Mouse (Mus musculus) hindbrain, embryonic 13.5 days (tissue): ENCODE measurements at regions not wholly inside any gene's neighbourhood (a gene's known extent, or its start where the extent isn't known, plus 50 kb on each side); places are given as distances from the start of the nearest gene placed in this dataset.

Experiments
- ATAC-seq: fragments of 200-750 bp; cut with Nextera tagmentation; 2 replicates; pipeline ENCODE4 v1.8.0; 2017; ENCODE audit warnings: moderate TSS enrichment; ENCODE audit not compliant: low FRiP score
- H3K27ac ChIP-seq: fragments of 300-500 bp; sonication (generic); 2 replicates; pipeline ENCODE4 v1.5.1; 2015; ENCODE audit warnings: inconsistent platforms, mild to moderate bottlenecking, moderate library complexity
- H3K27me3 ChIP-seq: fragments of 300-500 bp; sonication (generic); 2 replicates; pipeline ENCODE4 v1.6.1; 2015; ENCODE audit warnings: mild to moderate bottlenecking, inconsistent platforms
- H3K36me3 ChIP-seq: fragments of 300-500 bp; sonication (generic); 2 replicates; pipeline ENCODE4 v1.6.1; 2015; ENCODE audit warnings: mild to moderate bottlenecking, inconsistent platforms
- H3K4me1 ChIP-seq: fragments of 300-500 bp; sonication (generic); replicated peaks from 2 replicates; pipeline ENCODE4 v1.6.1; 2015; ENCODE audit warnings: inconsistent platforms
- H3K4me2 ChIP-seq: fragments of 300-500 bp; sonication (generic); 2 replicates; pipeline ENCODE4 v1.6.1; 2015; ENCODE audit warnings: inconsistent platforms, mild to moderate bottlenecking, moderate library complexity
- H3K4me3 ChIP-seq: fragments of 300-500 bp; sonication (generic); 2 replicates; pipeline ENCODE4 v1.5.1; 2015; ENCODE audit warnings: mild to moderate bottlenecking, inconsistent platforms
- H3K9ac ChIP-seq: fragments of 300-500 bp; sonication (generic); 2 replicates; pipeline ENCODE4 v1.6.1; 2015; ENCODE audit warnings: mild to moderate bottlenecking, inconsistent platforms
- H3K9me3 ChIP-seq: fragments of 300-500 bp; sonication (generic); 2 replicates; pipeline ENCODE4 v1.6.1; 2016; ENCODE audit warnings: inconsistent platforms
- WGBS: fragments of 180-500 bp; shearing (Covaris S2); methylation state at CpG from one replicate; pipeline ENCODE4 v1.1.7; 2015; 5-methylcytosine and 5-hydroxymethylcytosine counted together

DNA sequence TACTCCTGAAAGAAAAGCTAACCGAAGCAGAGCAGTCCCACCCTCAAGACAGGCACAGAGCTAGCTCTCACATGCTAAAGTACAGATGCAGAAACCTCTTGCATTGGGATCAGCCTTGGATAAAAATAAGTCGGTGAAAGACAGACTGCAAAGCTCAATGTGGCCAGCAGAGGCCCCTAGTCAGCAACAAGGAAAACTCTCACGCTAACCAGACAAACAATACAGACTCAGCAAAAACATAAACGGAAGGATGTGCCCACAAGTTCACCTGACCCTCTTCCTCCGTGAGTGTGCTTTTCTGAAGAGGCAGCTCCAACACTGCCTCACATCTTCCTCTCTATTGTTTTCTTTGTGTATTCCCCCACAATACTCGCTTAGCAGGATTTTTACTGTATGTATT, 77.8 kb downstream of the Rpia start:
- WGBS = 17% methylated on average over 6 of the region's 6 CpGs
- 0 out of 2 replicates have a peak overlapping the region, but pooled peaks have one; percentile 36 for H3K9ac ChIP-seq

DNA sequence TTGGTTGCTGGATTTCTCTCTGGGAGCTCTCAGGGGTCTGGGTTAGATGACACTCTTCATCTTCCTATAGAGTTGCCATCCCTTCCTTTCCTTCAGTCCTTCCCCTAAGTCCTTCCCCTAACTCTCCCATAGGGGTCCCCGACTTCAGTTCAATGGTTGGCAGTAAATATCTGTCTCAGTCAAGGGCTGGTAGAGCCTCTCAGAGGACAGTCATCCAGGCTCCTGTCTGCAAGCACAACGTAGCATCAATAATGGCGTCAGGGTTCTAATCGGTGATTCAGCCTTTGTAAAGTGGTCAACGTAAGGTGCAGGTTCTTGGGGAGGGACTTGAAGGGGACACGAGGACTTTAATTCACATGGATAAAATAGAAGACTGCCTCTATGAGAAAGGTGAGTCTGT, 78.4 kb downstream of the Rpia start:
- ATAC-seq = no peak
- no peaks in the 10 kb centered on the region for H3K27me3 ChIP-seq

More for the DNA sequence above, 77.8 kb downstream of the Rpia start:
- no peaks in the 10 kb centered on the region for H3K36me3 ChIP-seq
- no peaks in the 10 kb centered on the region for H3K9me3 ChIP-seq
- H3K4me3 ChIP-seq = 0 out of 2 replicates have a peak overlapping the region, but pooled peaks have one; percentile 8
- H3K27me3 ChIP-seq = no peaks in the 10 kb centered on the region
- peak overlapping the region; percentile 44 for H3K4me2 ChIP-seq
- no peak overlapping the region for H3K27ac ChIP-seq
- ATAC-seq = peak; percentile 60
- H3K4me1 ChIP-seq = 0 out of 2 replicates have a peak, but pooled peaks cover 5% of the 10 kb centered on the region

DNA sequence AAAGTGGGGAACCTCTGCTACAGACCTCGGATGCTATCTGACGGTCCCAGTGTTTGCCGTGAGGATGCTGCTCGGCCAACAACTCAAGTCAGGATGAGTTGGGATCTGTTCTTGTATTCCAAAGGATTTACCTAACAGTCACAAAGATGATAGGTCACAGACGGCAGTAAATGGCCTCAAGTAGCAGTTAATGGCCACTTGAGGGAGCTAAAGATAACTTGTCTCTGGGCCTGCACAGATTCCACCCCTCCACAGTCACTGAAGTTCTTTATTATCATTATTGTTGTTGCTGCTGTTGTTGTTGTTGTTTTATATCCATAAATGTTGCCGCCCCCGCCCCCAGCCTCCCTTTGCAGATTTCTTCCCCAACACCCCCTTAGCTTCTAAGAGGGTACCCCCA, 78.9 kb downstream of the Rpia start:
- no peak overlapping the region for H3K4me3 ChIP-seq
- H3K9me3 ChIP-seq = no peaks in the 10 kb centered on the region
- H3K9ac ChIP-seq = no peak overlapping the region
- H3K27ac ChIP-seq = no peak overlapping the region
- H3K4me1 ChIP-seq = 0 out of 2 replicates have a peak, but pooled peaks cover 6% of the 10 kb centered on the region
- no peaks in the 10 kb centered on the region for H3K36me3 ChIP-seq
- no peak overlapping the region for H3K4me2 ChIP-seq
- H3K27me3 ChIP-seq = no peaks in the 10 kb centered on the region
- ATAC-seq = no peak
- 46% methylated on average over 7 of the region's 7 CpGs for WGBS

More for the DNA sequence above, 78.4 kb downstream of the Rpia start:
- H3K4me1 ChIP-seq = 0 out of 2 replicates have a peak, but pooled peaks cover 6% of the 10 kb centered on the region
- H3K9me3 ChIP-seq = no peaks in the 10 kb centered on the region
- WGBS = 82% methylated on average over 6 of the region's 6 CpGs
- no peak overlapping the region for H3K27ac ChIP-seq
- no peak overlapping the region for H3K4me3 ChIP-seq
- H3K9ac ChIP-seq = no peak overlapping the region
- H3K36me3 ChIP-seq = no peaks in the 10 kb centered on the region
- no peak overlapping the region for H3K4me2 ChIP-seq

DNA sequence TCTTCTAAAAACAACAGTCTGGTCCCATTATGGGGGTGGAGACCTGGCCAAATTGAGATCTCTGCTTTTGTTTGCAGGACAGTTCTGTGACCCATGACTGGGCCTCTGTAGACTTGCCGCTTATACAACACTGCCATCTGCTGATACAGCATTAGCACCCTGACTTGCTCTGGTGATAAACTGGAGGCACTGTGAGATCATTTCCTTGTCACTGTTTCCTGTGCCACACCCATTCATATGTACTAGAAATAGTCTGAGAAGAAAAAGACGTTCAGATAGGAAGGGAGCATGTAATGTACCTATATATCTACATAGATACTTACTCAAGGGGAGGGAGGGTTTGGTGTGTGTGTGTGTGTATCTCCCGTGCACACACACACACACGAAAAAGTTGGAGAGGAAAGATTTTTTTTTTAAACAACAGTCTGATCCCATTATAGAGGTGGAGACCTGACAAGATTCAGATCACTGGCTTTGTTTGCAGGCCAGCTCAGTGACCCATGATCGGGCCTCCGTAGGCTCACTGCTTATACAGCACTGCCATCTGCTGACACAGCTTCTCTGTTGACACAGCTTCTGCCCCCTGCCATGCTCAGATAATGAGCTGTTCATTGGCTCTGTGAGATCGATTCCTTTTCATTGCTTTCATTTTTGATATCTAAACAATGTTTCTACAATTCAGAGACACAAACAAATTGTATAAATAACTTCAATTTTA, 82.5 kb downstream of the Rpia start:
- 0 out of 2 replicates have a peak, but pooled peaks cover 6% of the 10 kb centered on the region for H3K4me1 ChIP-seq
- H3K27me3 ChIP-seq = no peaks in the 10 kb centered on the region
- no peak overlapping the region for H3K27ac ChIP-seq
- H3K4me2 ChIP-seq = peak overlapping the region; percentile 20
- H3K36me3 ChIP-seq = no peaks in the 10 kb centered on the region
- no peaks in the 10 kb centered on the region for H3K9me3 ChIP-seq
- 16% methylated on average over 7 of the region's 7 CpGs for WGBS
- ATAC-seq = peak; percentile 80
- no peak overlapping the region for H3K4me3 ChIP-seq
- H3K9ac ChIP-seq = no peak overlapping the region

DNA sequence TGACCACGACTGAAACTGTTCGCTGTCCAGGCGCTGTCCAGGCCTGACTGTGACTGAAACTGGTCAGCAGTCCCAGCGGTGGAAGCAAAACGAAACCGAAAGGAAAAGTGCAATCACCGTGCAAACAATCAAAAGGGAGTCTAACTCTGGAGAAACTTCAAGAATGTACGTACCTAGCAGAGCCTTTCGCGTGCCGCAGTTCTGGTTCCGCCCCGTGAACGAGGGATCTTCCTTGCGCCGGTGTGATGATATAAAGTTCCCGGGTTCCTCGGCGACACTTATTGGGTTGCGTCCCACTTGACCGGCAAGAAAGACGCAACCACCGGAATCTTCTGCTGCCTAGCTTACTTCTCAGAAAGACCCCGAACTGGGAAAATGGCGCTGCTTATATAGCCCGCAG, 96.4 kb downstream of the Rpia start:
- Histone ChIP-seq H3K4me2 (no peak overlapping the region), H3K9me3 (no peaks in the 10 kb centered on the region), H3K27ac (no peak overlapping the region), H3K4me1 (no peaks in the 10 kb centered on the region), H3K9ac (no peak overlapping the region), H3K36me3 (no peaks in the 10 kb centered on the region), H3K27me3 (no peaks in the 10 kb centered on the region), H3K4me3 (no peak overlapping the region)
- WGBS = 98% methylated on average over 26 of the region's 26 CpGs
- no peak for ATAC-seq
